Mouse (Mus musculus) limb, embryonic 10.5 days (tissue): ENCODE data around the gene Tbc1d10c. TPM values are rescaled to one million over a fixed set of nuclear protein-coding genes. Genes with fewer than 3 reads are reported as not detected.

Experiments
- DNase-seq: peaks from one replicate; pipeline ENCODE4 v3.0.0-alpha.2; 2017; ENCODE audit warnings: low spot score
- H3K27ac ChIP-seq: fragments of 300-500 bp; sonication (generic); 2 replicates; pipeline ENCODE4 v1.5.1; 2016; ENCODE audit warnings: mild to moderate bottlenecking
- H3K27me3 ChIP-seq: fragments of 300-500 bp; sonication (generic); 2 replicates; pipeline ENCODE4 v1.6.1; 2016; ENCODE audit warnings: low read depth, mild to moderate bottlenecking; ENCODE audit not compliant: poor library complexity, severe bottlenecking
- H3K36me3 ChIP-seq: fragments of 300-500 bp; sonication (generic); 2 replicates; pipeline ENCODE4 v1.6.1; 2016; ENCODE audit warnings: mild to moderate bottlenecking, moderate library complexity
- H3K4me1 ChIP-seq: fragments of 300-500 bp; sonication (generic); 2 replicates; pipeline ENCODE4 v1.6.1; 2016
- H3K4me3 ChIP-seq: fragments of 300-500 bp; sonication (generic); 2 replicates; pipeline ENCODE4 v1.5.1; 2016; ENCODE audit warnings: mild to moderate bottlenecking, moderate library complexity
- H3K9me3 ChIP-seq: fragments of 300-500 bp; sonication (generic); replicated peaks from 2 replicates; pipeline ENCODE4 v1.6.1; 2016; ENCODE audit warnings: mild to moderate bottlenecking
- WGBS: fragments of 180-500 bp; shearing (Covaris S2); methylation state at CpG from one replicate; pipeline ENCODE4 v1.1.7; 2016; 5-methylcytosine and 5-hydroxymethylcytosine counted together
- polyA plus RNA-seq: library from polyadenylated mRNA; unstranded; fragments of >200 nt; fragmentation: Nextera tagmentation; extraction: Ambion mirVana; gene quantifications from 2 replicates; pipeline ENCODE4 v1.2.1, GENCODE M21; 2016

Gene Tbc1d10c
- polyA plus RNA-seq, 1 experiment from 2014 or later, result 1.2 TPM

GRCm38 (mm10) chr19:4159049-4159448, 32.0 kb downstream of the Tbc1d10c start:
- peaks cover 17% of the 10 kb centered on the region for H3K4me1 ChIP-seq
- DNase-seq, result no peak
- H3K27ac ChIP-seq, result no peak overlapping the region
- H3K27me3 ChIP-seq, result no peaks in the 10 kb centered on the region
- WGBS, result 97% methylated on average over 8 of the region's 8 CpGs
- H3K36me3 ChIP-seq, result peaks cover 70% of the 10 kb centered on the region
- no peak overlapping the region for H3K4me3 ChIP-seq
- H3K9me3 ChIP-seq, result no peaks in the 10 kb centered on the region

GRCm38 (mm10) chr19:4156771-4157170, 34.3 kb downstream of the Tbc1d10c start:
- Histone ChIP-seq H3K27ac (no peak overlapping the region), H3K4me1 (0 out of 2 replicates have a peak, but pooled peaks cover 8% of the 10 kb centered on the region), H3K27me3 (no peaks in the 10 kb centered on the region), H3K9me3 (no peaks in the 10 kb centered on the region), H3K4me3 (no peak overlapping the region), H3K36me3 (peaks cover 91% of the 10 kb centered on the region)
- DNase-seq, result no peak
- 87% methylated on average over 12 of the region's 12 CpGs for WGBS

- DNase-seq, result no peak
- no peaks in the 10 kb centered on the region for H3K27me3 ChIP-seq
- H3K4me1 ChIP-seq, result 0 out of 2 replicates have a peak, but pooled peaks cover 8% of the 10 kb centered on the region
- peaks cover 91% of the 10 kb centered on the region for H3K36me3 ChIP-seq
- no peak overlapping the region for H3K27ac ChIP-seq
- H3K4me3 ChIP-seq, result no peak overlapping the region
- 75% methylated on average over 20 of the region's 20 CpGs for WGBS
- no peaks in the 10 kb centered on the region for H3K9me3 ChIP-seq
Measured at GRCm38 (mm10) chr19:4156073-4156579, 35.0 kb downstream of the Tbc1d10c start.

- Histone ChIP-seq H3K27me3 (no peaks in the 10 kb centered on the region), H3K4me3 (no peak overlapping the region), H3K4me1 (peaks cover 12% of the 10 kb centered on the region; the same call in 1 of the 2 replicates), H3K27ac (no peak overlapping the region), H3K36me3 (peaks cover 91% of the 10 kb centered on the region), H3K9me3 (no peaks in the 10 kb centered on the region)
- no peak for DNase-seq
- WGBS, result 87% methylated on average over 6 of the region's 6 CpGs
Measured at GRCm38 (mm10) chr19:4155223-4156072, 35.6 kb downstream of the Tbc1d10c start.

GRCm38 (mm10) chr19:4154437-4155222, 36.5 kb downstream of the Tbc1d10c start:
- Histone ChIP-seq H3K36me3 (peaks cover 94% of the 10 kb centered on the region), H3K4me1 (peaks cover 18% of the 10 kb centered on the region), H3K27me3 (no peaks in the 10 kb centered on the region), H3K27ac (no peak overlapping the region), H3K9me3 (no peaks in the 10 kb centered on the region), H3K4me3 (no peak overlapping the region)
- 83% methylated on average over 13 of the region's 13 CpGs for WGBS
- DNase-seq, result no peak

- Histone ChIP-seq H3K9me3 (no peaks in the 10 kb centered on the region), H3K4me1 (peaks cover 29% of the 10 kb centered on the region), H3K4me3 (no peak within 1 kb of the TSS), H3K27ac (peak within 1 kb of the TSS; percentile 21; the same call in 1 of the 2 replicates), H3K36me3 (peaks cover 80% of the 10 kb centered on the region), H3K27me3 (no peaks in the 10 kb centered on the region)
- 76% methylated on average over 11 of the region's 11 CpGs for whole genome bisulfite sequencing
- DNase-seq, result no peak
Measured at GRCm38 (mm10) chr19:4153232-4153654, 37.8 kb downstream of the Tbc1d10c start, which contains the start of gene Ptprcap. Gene Ptprcap (plus strand): TSS chr19:4153604.

- H3K27me3 ChIP-seq, result no peaks in the 10 kb centered on the region
- no peak for DNase-seq
- 86% methylated on average over 8 of the region's 8 CpGs for WGBS
- peaks cover 74% of the 10 kb centered on the region for H3K36me3 ChIP-seq
- H3K27ac ChIP-seq, result no peak overlapping the region
- H3K4me1 ChIP-seq, result peaks cover 36% of the 10 kb centered on the region
- no peaks in the 10 kb centered on the region for H3K9me3 ChIP-seq
- no peak overlapping the region for H3K4me3 ChIP-seq
Measured at GRCm38 (mm10) chr19:4152445-4153231, 38.4 kb downstream of the Tbc1d10c start.

GRCm38 (mm10) chr19:4151898-4152297, 39.2 kb downstream of the Tbc1d10c start:
- peaks cover 43% of the 10 kb centered on the region for H3K4me1 ChIP-seq
- 87% methylated on average over 5 of the region's 5 CpGs for WGBS

GRCm38 (mm10) chr19:4151488-4151860, 39.6 kb downstream of the Tbc1d10c start:
- Histone ChIP-seq H3K9me3 (no peaks in the 10 kb centered on the region), H3K4me1 (peaks cover 47% of the 10 kb centered on the region), H3K4me3 (no peak overlapping the region), H3K36me3 (peaks cover 62% of the 10 kb centered on the region), H3K27ac (no peak overlapping the region), H3K27me3 (no peaks in the 10 kb centered on the region)
- no peak for DNase-seq
- WGBS, result 93% methylated on average over 4 of the region's 5 CpGs

More at GRCm38 (mm10) chr19:4151898-4152297, 39.2 kb downstream of the Tbc1d10c start:
- Histone ChIP-seq H3K27ac (no peak overlapping the region), H3K27me3 (no peaks in the 10 kb centered on the region), H3K4me3 (no peak overlapping the region), H3K36me3 (peaks cover 67% of the 10 kb centered on the region), H3K9me3 (no peaks in the 10 kb centered on the region)
- no peak for DNase-seq

- no peak for DNase-seq
- 91% methylated on average over 22 of the region's 22 CpGs for WGBS
- Histone ChIP-seq H3K4me1 (peaks cover 49% of the 10 kb centered on the region), H3K27ac (no peak overlapping the region), H3K27me3 (no peaks in the 10 kb centered on the region), H3K4me3 (no peak overlapping the region), H3K9me3 (no peaks in the 10 kb centered on the region), H3K36me3 (peaks cover 56% of the 10 kb centered on the region)
Measured at GRCm38 (mm10) chr19:4150567-4151487, 40.3 kb downstream of the Tbc1d10c start.

- Histone ChIP-seq H3K27ac (no peak overlapping the region), H3K4me1 (peaks cover 46% of the 10 kb centered on the region), H3K9me3 (no peaks in the 10 kb centered on the region), H3K27me3 (no peaks in the 10 kb centered on the region), H3K36me3 (peaks cover 47% of the 10 kb centered on the region), H3K4me3 (peak overlapping the region; percentile 90; the same call in 1 of the 2 replicates)
- 94% methylated on average over 17 of the region's 17 CpGs for WGBS
- no peak for DNase-seq
Measured at GRCm38 (mm10) chr19:4149764-4150461, 41.2 kb downstream of the Tbc1d10c start.
